Comparison of ENCODE assay signal across 8 mouse cellular contexts in genomic region chr17:22361101-22361781, GRCm38 (mm10). TPM values are rescaled to one million over a fixed set of nuclear protein-coding genes. Genes with fewer than 3 reads are reported as not detected.
DNase-seq lines count a peak whose midpoint lies in the region; ATAC-seq and TF ChIP-seq lines count a peak whose summit lies in the region.
"Not testable (repeated sequence)": the region's sequence is repeated elsewhere in the genome, so short reads cannot be mapped to it uniquely, and the experiment has no call there.

Gene Zfp944, minus strand, starts transcription at chr17:22361400.
Gene Zfp758, plus strand, starts transcription at chr17:22361453.

- H3K4me2 ChIP-seq in heart, embryonic 14.5 days (ENCODE audit: low read length) = peak within 1 kb of the TSS; percentile 64
- H3K4me2 ChIP-seq in kidney, postnatal 0 days (ENCODE audit: low read length) = peak within 1 kb of the TSS; percentile 56
- H3K4me2 ChIP-seq in liver, embryonic 11.5 days = peak within 1 kb of the TSS; percentile 75
- peak within 1 kb of the TSS; percentile 82 for H3K4me2 ChIP-seq in myocyte (ENCODE audit: low read depth)

- TF ChIP-seq POLR2A in myocyte (IDR thresholded peaks at IDR 0.05; ENCODE audit: insufficient read length, low read depth) = not testable (repeated sequence)

- under 1% methylated on average over 30 of the region's 43 CpGs for WGBS in heart, embryonic 14.5 days
- 0% methylated on average over 28 of the region's 43 CpGs for WGBS in kidney, postnatal 0 days
- under 1% methylated on average over 31 of the region's 43 CpGs for WGBS in liver, embryonic 11.5 days

- not testable (repeated sequence) for H3ac ChIP-seq in myocyte (ENCODE audit: control insufficient read depth, insufficient read length)

- H3K36me3 ChIP-seq in heart, embryonic 14.5 days (ENCODE audit: control insufficient read depth, insufficient read depth, low read length); kidney, postnatal 0 days (ENCODE audit: insufficient read depth, low read length); liver, embryonic 11.5 days (ENCODE audit: control insufficient read depth, insufficient read depth, low read length); splenic B cell, adult 2 months (ENCODE audit: control insufficient read depth, insufficient read depth, low read length, poor library complexity, severe bottlenecking): not testable (repeated sequence)
- peaks cover 11% of the 10 kb centered on the region for H3K36me3 ChIP-seq in myocyte (ENCODE audit: control insufficient read depth, insufficient read depth)

- not testable (repeated sequence) for H3K9me3 ChIP-seq in heart, embryonic 14.5 days (ENCODE audit: control insufficient read depth, low read length); kidney, postnatal 0 days (replicated peaks; ENCODE audit: low read length); liver, embryonic 11.5 days (ENCODE audit: control insufficient read depth, low read length)

- H3K27ac ChIP-seq in brown adipose tissue, adult 24 weeks (replicated peaks; ENCODE audit: low read depth, low read length) = peak within 1 kb of the TSS; percentile 83
- H3K27ac ChIP-seq in heart, embryonic 14.5 days (replicated peaks in 1 of 2; ENCODE audit: control insufficient read depth in 1 of 2, insufficient read depth in 1 of 2, low read depth in 2 of 2, low read length in 2 of 2) = peak within 1 kb of the TSS; percentile 85 to 94
- peak within 1 kb of the TSS; percentile 88 for H3K27ac ChIP-seq in kidney, postnatal 0 days
- H3K27ac ChIP-seq in liver, embryonic 11.5 days (ENCODE audit: low read depth, low read length) = peak within 1 kb of the TSS; percentile 81

- peak within 1 kb of the TSS; percentile 88 for H3K4me3 ChIP-seq in brown adipose tissue, adult 24 weeks (ENCODE audit: insufficient read depth, low read depth, low read length)
- H3K4me3 ChIP-seq in heart, embryonic 14.5 days (ENCODE audit: control insufficient read depth in 1 of 2, insufficient read depth in 1 of 2, low read depth in 1 of 2, low read length in 2 of 2) = peak within 1 kb of the TSS; percentile 61 to 78
- H3K4me3 ChIP-seq in kidney, postnatal 0 days (replicated peaks; ENCODE audit: low read depth, low read length) = peak within 1 kb of the TSS; percentile 56
- H3K4me3 ChIP-seq in liver, embryonic 11.5 days (ENCODE audit: low read depth, low read length) = peak within 1 kb of the TSS; percentile 65
- H3K4me3 ChIP-seq in myocyte = peak within 1 kb of the TSS; percentile 56

- peaks cover 13% of the 10 kb centered on the region for H3K79me2 ChIP-seq in myocyte (ENCODE audit: control insufficient read depth, insufficient read depth)

- not testable (repeated sequence) for H3K4me1 ChIP-seq in brown adipose tissue, adult 24 weeks (ENCODE audit: control insufficient read depth, insufficient read depth, insufficient read length, low read length); heart, embryonic 14.5 days (ENCODE audit: control insufficient read depth in 2 of 2, insufficient read depth in 2 of 2, low read length in 2 of 2); kidney, postnatal 0 days (replicated peaks; ENCODE audit: insufficient read depth, low read length); liver, embryonic 11.5 days (replicated peaks; ENCODE audit: control insufficient read depth, insufficient read depth, low read length)

- peak; percentile 97 for ATAC-seq in heart, embryonic 14.5 days (ENCODE audit: insufficient number of reproducible peaks, insufficient read depth, low FRiP score, low read depth)
- peak; percentile 99 for ATAC-seq in kidney, postnatal 0 days (replicated peaks; ENCODE audit: low FRiP score, low read depth)
- ATAC-seq in liver, embryonic 11.5 days (replicated peaks; ENCODE audit: low FRiP score) = peak; percentile 99

- H3K27me3 ChIP-seq in heart, embryonic 14.5 days (ENCODE audit: control insufficient read depth, insufficient read depth, low read length); kidney, postnatal 0 days (ENCODE audit: insufficient read depth, low read length); liver, embryonic 11.5 days (replicated peaks; ENCODE audit: control insufficient read depth, insufficient read depth, low read length); myocyte (ENCODE audit: control insufficient read depth, insufficient read depth, insufficient read length); splenic B cell, adult 2 months (ENCODE audit: control insufficient read depth, insufficient read depth, low read length, poor library complexity, severe bottlenecking): not testable (repeated sequence)

- not testable (repeated sequence) for TF ChIP-seq CTCF in kidney, postnatal 0 days (IDR thresholded peaks at IDR 0.05; ENCODE audit: low read depth)

- H3K9ac ChIP-seq in heart, embryonic 14.5 days (ENCODE audit: low read length) = peak within 1 kb of the TSS; percentile 79
- H3K9ac ChIP-seq in kidney, postnatal 0 days (ENCODE audit: low read depth, low read length) = peak within 1 kb of the TSS; percentile 76
- peak within 1 kb of the TSS; percentile 71 for H3K9ac ChIP-seq in liver, embryonic 11.5 days (ENCODE audit: low read depth, low read length)

- peak; percentile 52 for DNase-seq in CD4-positive, CD25-positive, alpha-beta regulatory T cell, adult 2 months (ENCODE audit: low read depth, low spot score)
- DNase-seq in fibroblast of lung, adult 2 months (ENCODE audit: low read depth) = peak; percentile 24
- DNase-seq in kidney, postnatal 0 days (ENCODE audit: low spot score) = peak; percentile 45
- DNase-seq in liver, embryonic 11.5 days (ENCODE audit: low spot score) = peak; percentile 70
- peak; percentile 59 for DNase-seq in splenic B cell, adult 2 months (ENCODE audit: low read depth, low spot score)

RNA-seq across cellular contexts. Expression of gene Zfp944, which starts in this region (rescaled TPM):
- polyA plus RNA-seq in brown adipose tissue, adult 24 weeks (2012; ENCODE audit: insufficient read depth, insufficient read length, missing spikeins) = 4.4 and 5.9 TPM in 2 replicates
- polyA plus RNA-seq in heart, embryonic 14.5 days (2014; fragmentation: Nextera tagmentation; extraction: Ambion mirVana) = 8.4 and 9.6 TPM in 2 replicates
- 12.4 and 13.0 TPM in 2 replicates for polyA plus RNA-seq in kidney, postnatal 0 days (2015; fragmentation: Nextera tagmentation; extraction: Ambion mirVana)
- polyA plus RNA-seq in liver, embryonic 11.5 days (2014; fragmentation: Nextera tagmentation; extraction: Ambion mirVana) = 11.3 and 14.2 TPM in 2 replicates
- 1.7 TPM for polyA plus RNA-seq in myocyte (2012; fragmentation: generic; extraction: Trizol)

RNA-seq across cellular contexts. Expression of gene Zfp758, which starts in this region (rescaled TPM):
- polyA plus RNA-seq in brown adipose tissue, adult 24 weeks (2012; ENCODE audit: insufficient read depth, insufficient read length, missing spikeins) = 7.7 and 8.5 TPM in 2 replicates
- 7.2 and 8.4 TPM in 2 replicates for polyA plus RNA-seq in heart, embryonic 14.5 days (2014; fragmentation: Nextera tagmentation; extraction: Ambion mirVana)
- polyA plus RNA-seq in kidney, postnatal 0 days (2015; fragmentation: Nextera tagmentation; extraction: Ambion mirVana) = 7.7 and 9.1 TPM in 2 replicates
- 7.5 and 8.5 TPM in 2 replicates for polyA plus RNA-seq in liver, embryonic 11.5 days (2014; fragmentation: Nextera tagmentation; extraction: Ambion mirVana)
- 1.4 TPM for polyA plus RNA-seq in myocyte (2012; fragmentation: generic; extraction: Trizol)

Comparison
In these comparisons a context has a peak if more than half of its experiments do, and no peak if none do; other contexts are left out.
1. Peak in every context shown above with its lines: DNase-seq, ATAC-seq, H3K4me3 ChIP-seq and H3K27ac ChIP-seq.